Mouse (Mus musculus): ENCODE results near the gene Esrrg. TPM values are rescaled to one million over a fixed set of nuclear protein-coding genes. Genes with fewer than 3 reads are reported as not detected.

Esrrg gene
- polyA plus RNA-seq, 1 experiment from 2014 or later = 9.3 TPM

GRCm38 (mm10) chr1:187956702-187957101, 348.1 kb downstream of the Esrrg start:
- no peak for ATAC-seq
- no peak overlapping the region for H3K4me3 ChIP-seq
- no peak overlapping the region for H3K9ac ChIP-seq
- H3K9me3 ChIP-seq (replicated peaks) = no peaks in the 10 kb centered on the region
- 85% methylated on average over 2 of the region's 2 CpGs for WGBS
- H3K4me1 ChIP-seq = peaks cover 6% of the 10 kb centered on the region
- H3K27me3 ChIP-seq = peaks cover 15% of the 10 kb centered on the region
- H3K36me3 ChIP-seq (ENCODE audit: poor library complexity, severe bottlenecking) = no peaks in the 10 kb centered on the region
- no peak overlapping the region for H3K27ac ChIP-seq
- no peak overlapping the region for H3K4me2 ChIP-seq

GRCm38 (mm10) chr1:187959192-187959591, 350.6 kb downstream of the Esrrg start:
- H3K27ac ChIP-seq = no peak overlapping the region
- no peak overlapping the region for H3K4me3 ChIP-seq
- ATAC-seq = peak; percentile 53; the same call in 1 of the 2 replicates
- 59% methylated on average over 9 of the region's 9 CpGs for WGBS
- no peaks in the 10 kb centered on the region for H3K36me3 ChIP-seq (ENCODE audit: poor library complexity, severe bottlenecking)
- H3K4me1 ChIP-seq = peaks cover 6% of the 10 kb centered on the region
- no peak overlapping the region for H3K4me2 ChIP-seq
- no peak overlapping the region for H3K9ac ChIP-seq
- no peaks in the 10 kb centered on the region for H3K9me3 ChIP-seq (replicated peaks)
- H3K27me3 ChIP-seq = peaks cover 32% of the 10 kb centered on the region

GRCm38 (mm10) chr1:187961452-187961851, 352.9 kb downstream of the Esrrg start:
- ATAC-seq = no peak
- H3K4me2 ChIP-seq = no peak overlapping the region
- WGBS = 88% methylated on average over 5 of the region's 5 CpGs
- no peak overlapping the region for H3K9ac ChIP-seq
- H3K4me3 ChIP-seq = no peak overlapping the region
- no peak overlapping the region for H3K27ac ChIP-seq
- peaks cover 25% of the 10 kb centered on the region for H3K4me1 ChIP-seq
- H3K9me3 ChIP-seq (replicated peaks) = no peaks in the 10 kb centered on the region
- peaks cover 40% of the 10 kb centered on the region for H3K27me3 ChIP-seq
- H3K36me3 ChIP-seq (ENCODE audit: poor library complexity, severe bottlenecking) = no peaks in the 10 kb centered on the region

- Histone ChIP-seq H3K4me1 (peaks cover 28% of the 10 kb centered on the region), H3K9ac (no peak overlapping the region), H3K4me2 (peak overlapping the region; percentile 22), H3K27me3 (peaks cover 64% of the 10 kb centered on the region), H3K9me3 (replicated peaks) (no peaks in the 10 kb centered on the region), H3K4me3 (no peak overlapping the region), H3K36me3 (ENCODE audit: poor library complexity, severe bottlenecking) (no peaks in the 10 kb centered on the region), H3K27ac (no peak overlapping the region)
- WGBS = 9% methylated on average over 18 of the region's 18 CpGs
- ATAC-seq = no peak; the same call in 1 of the 2 replicates
Observed at GRCm38 (mm10) chr1:187964829-187965760, 356.5 kb downstream of the Esrrg start.

GRCm38 (mm10) chr1:187965921-187966320, 357.3 kb downstream of the Esrrg start:
- no peaks in the 10 kb centered on the region for H3K36me3 ChIP-seq (ENCODE audit: poor library complexity, severe bottlenecking)
- no peak overlapping the region for H3K27ac ChIP-seq
- 2% methylated on average over 6 of the region's 6 CpGs for WGBS
- H3K4me2 ChIP-seq = no peak overlapping the region
- ATAC-seq = peak; percentile 78
- H3K27me3 ChIP-seq = peaks cover 66% of the 10 kb centered on the region
- peaks cover 28% of the 10 kb centered on the region for H3K4me1 ChIP-seq
- H3K9ac ChIP-seq = no peak overlapping the region
- no peak overlapping the region for H3K4me3 ChIP-seq
- H3K9me3 ChIP-seq (replicated peaks) = no peaks in the 10 kb centered on the region

GRCm38 (mm10) chr1:187968379-187968778, 359.8 kb downstream of the Esrrg start:
- Histone ChIP-seq H3K4me1 (peaks cover 28% of the 10 kb centered on the region), H3K27me3 (peaks cover 70% of the 10 kb centered on the region), H3K4me2 (no peak overlapping the region), H3K4me3 (no peak overlapping the region), H3K9ac (no peak overlapping the region), H3K36me3 (ENCODE audit: poor library complexity, severe bottlenecking) (no peaks in the 10 kb centered on the region), H3K27ac (no peak overlapping the region), H3K9me3 (replicated peaks) (no peaks in the 10 kb centered on the region)
- ATAC-seq = no peak
- 90% methylated on average over 4 of the region's 4 CpGs for WGBS

- Histone ChIP-seq H3K4me3 (no peak overlapping the region), H3K4me1 (peaks cover 29% of the 10 kb centered on the region), H3K36me3 (ENCODE audit: poor library complexity, severe bottlenecking) (no peaks in the 10 kb centered on the region), H3K27me3 (peaks cover 68% of the 10 kb centered on the region), H3K9ac (no peak overlapping the region), H3K9me3 (replicated peaks) (no peaks in the 10 kb centered on the region), H3K4me2 (no peak overlapping the region), H3K27ac (no peak overlapping the region)
- WGBS = 84% methylated on average over 5 of the region's 5 CpGs
- ATAC-seq = no peak
Observed at GRCm38 (mm10) chr1:187969491-187969890, 360.9 kb downstream of the Esrrg start.

GRCm38 (mm10) chr1:187974396-187974795, 365.8 kb downstream of the Esrrg start:
- WGBS = 13% methylated on average over 9 of the region's 9 CpGs
- Histone ChIP-seq H3K36me3 (ENCODE audit: poor library complexity, severe bottlenecking) (no peaks in the 10 kb centered on the region), H3K4me2 (no peak overlapping the region), H3K9ac (no peak overlapping the region), H3K4me1 (peaks cover 12% of the 10 kb centered on the region), H3K9me3 (replicated peaks) (no peaks in the 10 kb centered on the region), H3K27ac (no peak overlapping the region), H3K27me3 (peaks cover 57% of the 10 kb centered on the region), H3K4me3 (no peak overlapping the region)
- peak; percentile 77; the same call in 1 of the 2 replicates for ATAC-seq

GRCm38 (mm10) chr1:187975465-187976352, 367.1 kb downstream of the Esrrg start:
- WGBS = 57% methylated on average over 20 of the region's 20 CpGs

GRCm38 (mm10) chr1:187976353-187976730, 367.8 kb downstream of the Esrrg start:
- Histone ChIP-seq H3K36me3 (ENCODE audit: poor library complexity, severe bottlenecking) (no peaks in the 10 kb centered on the region), H3K9me3 (replicated peaks) (no peaks in the 10 kb centered on the region), H3K27ac (no peak overlapping the region), H3K4me3 (no peak overlapping the region), H3K4me2 (no peak overlapping the region), H3K9ac (no peak overlapping the region), H3K27me3 (peaks cover 59% of the 10 kb centered on the region), H3K4me1 (peaks cover 10% of the 10 kb centered on the region)
- WGBS = 85% methylated on average over 9 of the region's 9 CpGs
- ATAC-seq = no peak

More at GRCm38 (mm10) chr1:187975465-187976352, 367.1 kb downstream of the Esrrg start:
- Histone ChIP-seq H3K9me3 (replicated peaks) (no peaks in the 10 kb centered on the region), H3K27me3 (peaks cover 57% of the 10 kb centered on the region), H3K4me2 (no peak overlapping the region), H3K4me3 (no peak overlapping the region), H3K4me1 (peaks cover 10% of the 10 kb centered on the region), H3K36me3 (ENCODE audit: poor library complexity, severe bottlenecking) (no peaks in the 10 kb centered on the region), H3K9ac (no peak overlapping the region), H3K27ac (no peak overlapping the region)
- ATAC-seq = peak; percentile 30; the same call in 1 of the 2 replicates

GRCm38 (mm10) chr1:187981028-187981427, 372.4 kb downstream of the Esrrg start:
- H3K27me3 ChIP-seq = peaks cover 30% of the 10 kb centered on the region
- no peak overlapping the region for H3K27ac ChIP-seq
- no peak overlapping the region for H3K9ac ChIP-seq
- no peaks in the 10 kb centered on the region for H3K9me3 ChIP-seq (replicated peaks)
- H3K4me2 ChIP-seq = no peak overlapping the region
- 81% methylated on average over 2 of the region's 2 CpGs for WGBS
- no peaks in the 10 kb centered on the region for H3K36me3 ChIP-seq (ENCODE audit: poor library complexity, severe bottlenecking)
- peaks cover 15% of the 10 kb centered on the region for H3K4me1 ChIP-seq
- no peak for ATAC-seq
- no peak overlapping the region for H3K4me3 ChIP-seq

GRCm38 (mm10) chr1:187983177-187983576, 374.6 kb downstream of the Esrrg start:
- Histone ChIP-seq H3K36me3 (ENCODE audit: poor library complexity, severe bottlenecking) (no peaks in the 10 kb centered on the region), H3K4me1 (peaks cover 15% of the 10 kb centered on the region), H3K4me2 (no peak overlapping the region), H3K27me3 (peaks cover 16% of the 10 kb centered on the region), H3K9ac (no peak overlapping the region), H3K9me3 (replicated peaks) (no peaks in the 10 kb centered on the region), H3K4me3 (no peak overlapping the region), H3K27ac (no peak overlapping the region)
- ATAC-seq = no peak
- 2% methylated on average over 4 of the region's 4 CpGs for WGBS

Measured in forebrain, embryonic 13.5 days (tissue).